ENCODE assay signal across 19 mouse cellular contexts in genomic region chr12:9883037-9883730, GRCm38 (mm10).
"Had no signal": no experiment of that assay in that cellular context is flagged by ENCODE, and none has a peak within 500 bp of the region (broad histone marks: within the 10 kb centered on the region; RNA-seq: fewer than 3 reads in every experiment).

No protein-coding gene starts in this region.

- ATAC-seq: midbrain, embryonic 16.5 days had no signal

- DNase-seq: lung, adult 18-20 months; lung, embryonic 14.5 days; lung, postnatal 10 days; lung, postnatal 4 days; midbrain, embryonic 14.5 days; retina, postnatal 1 day; right cerebral cortex, adult 18-20 months; right cerebral cortex, postnatal 25 days; right cerebral cortex, postnatal 4 days; spleen, adult 18-20 months; thymus, adult 18-20 months; thymus, postnatal 14 days; thymus, postnatal 4 days had no signal

- H3K4me3 ChIP-seq: midbrain, embryonic 10.5 days; midbrain, embryonic 12.5 days; myocyte; neural tube, embryonic 13.5 days; neural tube, embryonic 15.5 days had no signal

- H3K9ac ChIP-seq: lung, embryonic 14.5 days; midbrain, embryonic 12.5 days; neural tube, embryonic 13.5 days; neural tube, embryonic 15.5 days had no signal

- H3K4me2 ChIP-seq: lung, embryonic 14.5 days; midbrain, embryonic 12.5 days; neural tube, embryonic 13.5 days; neural tube, embryonic 15.5 days had no signal

- H3K9me3 ChIP-seq: midbrain, embryonic 10.5 days; midbrain, embryonic 12.5 days; neural tube, embryonic 13.5 days; neural tube, embryonic 15.5 days had no signal

- H3K27me3 ChIP-seq: midbrain, embryonic 12.5 days; neural tube, embryonic 13.5 days; neural tube, embryonic 15.5 days had no signal

- H3K27ac ChIP-seq: midbrain, embryonic 10.5 days; midbrain, embryonic 12.5 days; neural tube, embryonic 13.5 days; neural tube, embryonic 15.5 days had no signal

- H3K36me3 ChIP-seq: midbrain, embryonic 10.5 days; midbrain, embryonic 12.5 days; neural tube, embryonic 13.5 days; neural tube, embryonic 15.5 days had no signal

- H3K4me1 ChIP-seq: midbrain, embryonic 10.5 days; midbrain, embryonic 12.5 days; neural tube, embryonic 13.5 days; neural tube, embryonic 15.5 days had no signal
